Mouse (Mus musculus): Measurements from ENCODE around the gene Prh1. TPM values are rescaled to one million over a fixed set of nuclear protein-coding genes. Genes with fewer than 3 reads are reported as not detected.
"Not testable (repeated sequence)": the region's sequence is repeated elsewhere in the genome, so short reads cannot be mapped to it uniquely, and the experiment has no call there.

Gene Prh1
- not detected in 2 replicates for polyA plus RNA-seq (2014; fragmentation: Nextera tagmentation; extraction: Ambion mirVana)

DNA sequence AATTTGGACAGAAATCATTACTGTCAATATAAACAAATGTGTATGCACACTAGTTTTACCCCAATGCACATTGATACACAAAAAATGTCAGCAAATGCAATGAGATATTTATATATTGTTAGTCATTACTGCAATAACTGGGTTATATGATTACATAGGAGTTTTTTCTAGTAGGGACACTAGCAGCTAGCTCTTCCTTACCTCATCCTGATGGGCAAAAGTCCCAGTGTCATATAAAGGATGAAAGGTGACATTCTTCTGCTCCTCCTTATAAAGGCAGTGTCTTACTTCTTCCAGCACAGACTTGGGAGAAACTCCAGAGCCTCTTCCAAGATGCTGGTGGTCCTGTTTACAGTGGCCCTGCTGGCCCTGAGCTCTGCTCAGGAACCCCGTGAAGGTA lies at the start of gene Prh1:
Prh1 (plus strand) TSS at position 301 of the 400 bp plus-strand sequence.
- ATAC-seq (replicated peaks; ENCODE audit: low FRiP score, low TSS enrichment, low read depth); H3K4me1 ChIP-seq (replicated peaks; ENCODE audit: control insufficient read depth, insufficient read depth, low read length); H3K27ac ChIP-seq (ENCODE audit: low read depth); H3K4me2 ChIP-seq (ENCODE audit: low read length); H3K9me3 ChIP-seq (ENCODE audit: control insufficient read depth, low read length); H3K4me3 ChIP-seq (ENCODE audit: low read depth, low read length); DNase-seq (ENCODE audit: low spot score); H3K36me3 ChIP-seq (ENCODE audit: control insufficient read depth, insufficient read depth, low read length); H3K27me3 ChIP-seq (replicated peaks; ENCODE audit: control insufficient read depth, insufficient read depth, low read length); H3K9ac ChIP-seq (ENCODE audit: low read length): not testable (repeated sequence)
- WGBS: 78% methylated on average over 1 of the region's 1 CpGs

DNA sequence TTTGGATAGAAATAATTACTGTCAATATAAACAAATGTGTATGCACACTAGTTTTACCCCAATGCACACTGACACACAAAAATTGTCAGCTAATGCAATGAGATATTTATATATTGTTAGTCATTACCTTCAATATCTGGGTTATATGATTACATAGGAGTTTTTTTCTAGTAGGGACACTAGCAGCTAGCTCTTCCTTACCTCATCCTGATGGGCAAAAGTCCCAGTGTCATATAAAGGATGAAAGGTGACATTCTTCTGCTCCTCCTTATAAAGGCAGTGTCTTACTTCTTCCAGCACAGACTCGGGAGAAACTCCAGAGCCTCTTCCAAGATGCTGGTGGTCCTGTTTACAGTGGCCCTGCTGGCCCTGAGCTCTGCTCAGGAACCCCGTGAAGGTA lies 26.0 kb downstream of the Prh1 start, which contains the start of gene Prp2:
Prp2 (plus strand) TSS at position 301 of the 400 bp plus-strand sequence.
- H3K9ac ChIP-seq (ENCODE audit: low read length); H3K36me3 ChIP-seq (ENCODE audit: control insufficient read depth, insufficient read depth, low read length); ATAC-seq (replicated peaks; ENCODE audit: low FRiP score, low TSS enrichment, low read depth); H3K9me3 ChIP-seq (ENCODE audit: control insufficient read depth, low read length); DNase-seq (ENCODE audit: low spot score); H3K4me1 ChIP-seq (replicated peaks; ENCODE audit: control insufficient read depth, insufficient read depth, low read length); H3K27me3 ChIP-seq (replicated peaks; ENCODE audit: control insufficient read depth, insufficient read depth, low read length); H3K27ac ChIP-seq (ENCODE audit: low read depth); H3K4me3 ChIP-seq (ENCODE audit: low read depth, low read length); H3K4me2 ChIP-seq (ENCODE audit: low read length): not testable (repeated sequence)
- 69% methylated on average over 2 of the region's 2 CpGs for WGBS

Other genes starting within 250 kb of the Prh1 start
- not detected in 2 replicates for gene Gm8882, start 205.7 kb upstream of the Prh1 start, polyA plus RNA-seq (2014; fragmentation: Nextera tagmentation; extraction: Ambion mirVana)
- not detected in 2 replicates for gene Prp2, start 26.1 kb downstream of the Prh1 start, polyA plus RNA-seq (2014; fragmentation: Nextera tagmentation; extraction: Ambion mirVana)
- gene A630073D07Rik, start 81.7 kb downstream of the Prh1 start, polyA plus RNA-seq (2014; fragmentation: Nextera tagmentation; extraction: Ambion mirVana): not detected in 2 replicates
- not detected in 2 replicates for gene Tas2r120, start 87.1 kb downstream of the Prh1 start, polyA plus RNA-seq (2014; fragmentation: Nextera tagmentation; extraction: Ambion mirVana)
- gene Tas2r121, start 131.2 kb downstream of the Prh1 start, polyA plus RNA-seq (2014; fragmentation: Nextera tagmentation; extraction: Ambion mirVana): not detected in 2 replicates
- not detected in 2 replicates for gene Tas2r122, start 142.1 kb downstream of the Prh1 start, polyA plus RNA-seq (2014; fragmentation: Nextera tagmentation; extraction: Ambion mirVana)
- not detected in 2 replicates for gene Tas2r115, start 168.2 kb downstream of the Prh1 start, polyA plus RNA-seq (2014; fragmentation: Nextera tagmentation; extraction: Ambion mirVana)
- not detected in 2 replicates for gene Tas2r124, start 184.9 kb downstream of the Prh1 start, polyA plus RNA-seq (2014; fragmentation: Nextera tagmentation; extraction: Ambion mirVana)
- not detected in 2 replicates for gene Tas2r102, start 192.3 kb downstream of the Prh1 start, polyA plus RNA-seq (2014; fragmentation: Nextera tagmentation; extraction: Ambion mirVana)
- gene Tas2r136, start 208.4 kb downstream of the Prh1 start, polyA plus RNA-seq (2014; fragmentation: Nextera tagmentation; extraction: Ambion mirVana): not detected in 2 replicates
- gene Tas2r117, start 233.0 kb downstream of the Prh1 start, polyA plus RNA-seq (2014; fragmentation: Nextera tagmentation; extraction: Ambion mirVana): not detected in 2 replicates